ENCODE assay signal across 9 mouse cellular contexts in the genomic region with DNA sequence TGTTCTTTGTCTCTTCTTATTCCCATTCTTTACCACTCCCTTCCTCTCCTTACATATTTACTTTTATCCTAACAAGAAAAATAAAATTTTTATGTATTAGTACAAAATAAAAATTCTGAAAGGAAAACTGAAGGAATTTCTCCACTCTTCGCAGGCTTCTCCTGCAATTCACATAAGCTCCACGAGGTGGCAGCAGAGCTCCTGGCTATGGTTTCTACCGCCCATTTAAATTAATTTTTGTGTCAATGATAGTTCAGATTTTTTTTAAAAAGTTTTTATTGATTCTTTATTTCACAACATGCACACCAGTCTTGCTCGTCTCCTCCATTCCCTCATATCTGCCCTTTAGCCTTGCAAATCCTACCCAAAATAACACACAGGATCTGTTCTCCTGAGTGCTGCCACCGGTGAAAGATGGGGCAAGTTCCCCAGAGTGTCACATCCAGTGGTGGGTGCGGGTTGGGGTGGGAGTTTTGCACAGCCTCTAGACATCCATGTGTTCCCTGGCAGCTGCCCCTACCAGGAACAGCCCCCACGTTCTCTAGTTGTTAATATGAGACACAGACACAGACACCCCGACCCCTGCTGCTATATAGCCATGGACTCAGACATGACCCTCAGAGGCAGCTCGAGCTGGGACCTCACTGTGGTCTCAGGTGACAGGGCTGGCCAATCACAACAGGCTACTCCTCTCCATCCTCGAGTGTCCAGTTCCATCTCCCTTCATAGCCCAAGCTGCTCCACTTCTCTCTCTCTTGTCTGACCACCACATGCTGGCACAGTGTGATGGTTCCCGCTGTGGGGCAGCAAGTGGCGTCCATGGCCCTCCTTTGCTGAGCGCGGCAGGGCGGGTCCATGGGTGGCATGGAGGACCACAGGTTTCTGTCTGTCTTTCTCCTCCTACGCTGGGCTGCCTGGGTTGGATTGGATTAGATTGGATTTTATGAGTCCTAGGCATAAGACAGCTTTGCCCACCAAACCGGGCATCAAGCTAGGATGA. TPM values are rescaled to one million over a fixed set of nuclear protein-coding genes. Genes with fewer than 3 reads are reported as not detected.
A peak's percentile ranks its signal among the peaks of the same experiment; 100 is the strongest.
DNase-seq lines count a peak whose midpoint lies in the region; ATAC-seq lines count a peak whose summit lies in the region.
"Had no signal": no experiment of that assay in that cellular context is flagged by ENCODE, and none has a peak within 500 bp of the region (broad histone marks: within the 10 kb centered on the region; RNA-seq: fewer than 3 reads in every experiment).

No protein-coding gene starts in this region.

- H3K36me3 ChIP-seq in embryonic facial prominence, embryonic 10.5 days (replicated peaks): no peaks in the 10 kb centered on the region
- H3K36me3 ChIP-seq in kidney, embryonic 14.5 days (ENCODE audit: control insufficient read depth, insufficient read depth, low read length): no peaks in the 10 kb centered on the region
- no peaks in the 10 kb centered on the region for H3K36me3 ChIP-seq in lung, embryonic 15.5 days

- no peaks in the 10 kb centered on the region for H3K9me3 ChIP-seq in embryonic facial prominence, embryonic 10.5 days
- H3K9me3 ChIP-seq in kidney, embryonic 14.5 days (ENCODE audit: control insufficient read depth, low read length): no peaks in the 10 kb centered on the region
- H3K9me3 ChIP-seq in lung, embryonic 15.5 days: no peaks in the 10 kb centered on the region

- no peak overlapping the region for H3K4me2 ChIP-seq in kidney, embryonic 14.5 days (replicated peaks; ENCODE audit: low read depth, low read length)
- H3K4me2 ChIP-seq in lung, embryonic 15.5 days: no peak overlapping the region

- WGBS in embryonic facial prominence, embryonic 10.5 days: 52% methylated on average over 17 of the region's 17 CpGs
- 43% methylated on average over 17 of the region's 17 CpGs for WGBS in kidney, embryonic 14.5 days
- WGBS in lung, embryonic 15.5 days: 44% methylated on average over 17 of the region's 17 CpGs

- no peak overlapping the region for H3K4me3 ChIP-seq in embryonic facial prominence, embryonic 10.5 days
- no peak overlapping the region for H3K4me3 ChIP-seq in kidney, embryonic 14.5 days (ENCODE audit: low read length)
- no peak overlapping the region for H3K4me3 ChIP-seq in lung, embryonic 15.5 days

- no peaks in the 10 kb centered on the region for H3K4me1 ChIP-seq in embryonic facial prominence, embryonic 10.5 days
- no peaks in the 10 kb centered on the region for H3K4me1 ChIP-seq in kidney, embryonic 14.5 days (ENCODE audit: control insufficient read depth, insufficient read depth, low read length)
- H3K4me1 ChIP-seq in lung, embryonic 15.5 days: no peaks in the 10 kb centered on the region

- ATAC-seq in kidney, embryonic 14.5 days (ENCODE audit: low FRiP score, low TSS enrichment): peak; percentile 92
- ATAC-seq in lung, embryonic 15.5 days (ENCODE audit: borderline replicate concordance, extremely low read depth, low FRiP score, low TSS enrichment): peak; percentile 49

- H3K27ac ChIP-seq in embryonic facial prominence, embryonic 10.5 days (replicated peaks): no peak overlapping the region
- H3K27ac ChIP-seq in kidney, embryonic 14.5 days (ENCODE audit: low read depth, low read length): no peak overlapping the region
- no peak overlapping the region for H3K27ac ChIP-seq in lung, embryonic 15.5 days

- DNase-seq in gastrocnemius, postnatal 10 days: peak; percentile 55
- DNase-seq in gastrocnemius, postnatal 36 days: no peak
- peak; percentile 53 for DNase-seq in urinary bladder, postnatal 14 days (ENCODE audit: low spot score)
- no peak for DNase-seq in urinary bladder, postnatal 10 days (ENCODE audit: low spot score)
- DNase-seq in embryonic facial prominence, embryonic 10.5 days (ENCODE audit: low spot score): peak; percentile 41
- peak; percentile 29 for DNase-seq in thymus, postnatal 25 days

- no peak overlapping the region for H3K9ac ChIP-seq in kidney, embryonic 14.5 days (ENCODE audit: low read depth, low read length)
- H3K9ac ChIP-seq in lung, embryonic 15.5 days: no peak overlapping the region

- intact Hi-C loops in gastrocnemius, postnatal 36 days (cut with DNase I): loop anchor here (2.0 to 10.0 kb wide), 2 partner anchors 343 to 541 kb away; a partner anchor contains a TSS

- H3K27me3 ChIP-seq in embryonic facial prominence, embryonic 10.5 days (replicated peaks; ENCODE audit: low read depth, poor library complexity, severe bottlenecking): no peaks in the 10 kb centered on the region
- H3K27me3 ChIP-seq in kidney, embryonic 14.5 days (ENCODE audit: control insufficient read depth, insufficient read depth, low read length): no peaks in the 10 kb centered on the region
- H3K27me3 ChIP-seq in lung, embryonic 15.5 days: no peaks in the 10 kb centered on the region

RNA-seq across cellular contexts. Expression of a gene that starts 18.3 kb away (rescaled TPM):
- 1 to 10 TPM in 1 of 2 experiments, not detected in 1; 5.9 TPM for total RNA-seq in gastrocnemius, postnatal 10 days (2021)
- total RNA-seq in gastrocnemius, postnatal 36 days (2021): not detected
- not detected in 2 replicates for polyA plus RNA-seq in embryonic facial prominence, embryonic 10.5 days (2016; fragmentation: Nextera tagmentation; extraction: Ambion mirVana)
- not detected in 2 replicates for polyA plus RNA-seq in kidney, embryonic 14.5 days (2014; fragmentation: Nextera tagmentation; extraction: Ambion mirVana)
- polyA plus RNA-seq in lung, embryonic 15.5 days (2015; fragmentation: Nextera tagmentation; extraction: Ambion mirVana): 0.42 and 1.4 TPM in 2 replicates
- polyA plus RNA-seq: large intestine, adult 2 months had no signal

Comparison
In these comparisons a context has a peak if more than half of its experiments do, and no peak if none do; other contexts are left out.
1. DNase-seq: peak in gastrocnemius, postnatal 10 days (single experiment), urinary bladder, postnatal 14 days (single experiment), embryonic facial prominence, embryonic 10.5 days (single experiment) and thymus, postnatal 25 days (single experiment); none in gastrocnemius, postnatal 36 days (0 of 2) and urinary bladder, postnatal 10 days (single experiment).